Mouse (Mus musculus) frontal cortex, postnatal 14 days (tissue): ENCODE data around the gene Opcml.

ENCODE experiments used
- DNase-seq, 2 experiments: peaks; one replicate each; pipeline ENCODE4 v3.0.0; 2022; ENCODE audit warnings: low spot score in 2 of 2

Opcml gene

GRCm38 (mm10) chr9:27830519-27830918 lies 39.9 kb downstream of the Opcml start:
- DNase-seq, result no peak

GRCm38 (mm10) chr9:27842806-27843205 lies 52.2 kb downstream of the Opcml start:
- no peak for DNase-seq

GRCm38 (mm10) chr9:27871624-27872023 lies 81.0 kb downstream of the Opcml start:
- DNase-seq, result no peak

GRCm38 (mm10) chr9:27889636-27890035 lies 99.1 kb downstream of the Opcml start:
- no peak for DNase-seq

GRCm38 (mm10) chr9:27917250-27917649 lies 126.7 kb downstream of the Opcml start:
- no peak for DNase-seq

GRCm38 (mm10) chr9:27923495-27923894 lies 132.9 kb downstream of the Opcml start:
- DNase-seq, result no peak

- no peak for DNase-seq
These were observed 133.6 kb downstream of the Opcml start for GRCm38 (mm10) chr9:27923945-27924825.

GRCm38 (mm10) chr9:27925650-27926049 lies 135.1 kb downstream of the Opcml start:
- DNase-seq, result no peak

- DNase-seq, result no peak
These were observed 146.7 kb downstream of the Opcml start for GRCm38 (mm10) chr9:27937253-27937652.

- no peak for DNase-seq
These were observed 147.1 kb downstream of the Opcml start for GRCm38 (mm10) chr9:27937660-27938059.

GRCm38 (mm10) chr9:27945323-27946010 lies 154.9 kb downstream of the Opcml start:
- DNase-seq, result no peak

- no peak for DNase-seq
These were observed 160.5 kb downstream of the Opcml start for GRCm38 (mm10) chr9:27951110-27951509.

- no peak for DNase-seq
These were observed 171.1 kb downstream of the Opcml start for GRCm38 (mm10) chr9:27961682-27962081.

GRCm38 (mm10) chr9:27963385-27963784 lies 172.8 kb downstream of the Opcml start:
- DNase-seq, result no peak

- no peak for DNase-seq
These were observed 174.5 kb downstream of the Opcml start for GRCm38 (mm10) chr9:27964902-27965550.

GRCm38 (mm10) chr9:27968266-27968665 lies 177.7 kb downstream of the Opcml start:
- no peak for DNase-seq

GRCm38 (mm10) chr9:27972293-27972692 lies 181.7 kb downstream of the Opcml start:
- no peak for DNase-seq

- DNase-seq, result no peak
These were observed 192.0 kb downstream of the Opcml start for GRCm38 (mm10) chr9:27982576-27982975.

GRCm38 (mm10) chr9:27986604-27987588 lies 196.3 kb downstream of the Opcml start:
- no peak for DNase-seq

- DNase-seq, result no peak
These were observed 201.0 kb downstream of the Opcml start for GRCm38 (mm10) chr9:27991611-27992010.

GRCm38 (mm10) chr9:27996536-27996935 lies 206.0 kb downstream of the Opcml start:
- DNase-seq, result no peak
